Mouse (Mus musculus) heart, adult 8-10 months (tissue): ENCODE measurements at regions not wholly inside any gene's neighbourhood (a gene's known extent, or its start where the extent isn't known, plus 50 kb on each side); places are given as distances from the start of the nearest gene placed in this dataset.

Source experiments
- DNase-seq: peaks from one replicate; pipeline ENCODE4 v3.0.0; 2022; ENCODE audit warnings: low spot score

- DNase-seq: peak; percentile 77
These were observed 166.2 kb upstream of the Nabp1 start for GRCm38 (mm10) chr1:51644399-51644798.

GRCm38 (mm10) chr1:51643640-51644039 is 165.4 kb upstream of the Nabp1 start:
- no peak for DNase-seq

DNA sequence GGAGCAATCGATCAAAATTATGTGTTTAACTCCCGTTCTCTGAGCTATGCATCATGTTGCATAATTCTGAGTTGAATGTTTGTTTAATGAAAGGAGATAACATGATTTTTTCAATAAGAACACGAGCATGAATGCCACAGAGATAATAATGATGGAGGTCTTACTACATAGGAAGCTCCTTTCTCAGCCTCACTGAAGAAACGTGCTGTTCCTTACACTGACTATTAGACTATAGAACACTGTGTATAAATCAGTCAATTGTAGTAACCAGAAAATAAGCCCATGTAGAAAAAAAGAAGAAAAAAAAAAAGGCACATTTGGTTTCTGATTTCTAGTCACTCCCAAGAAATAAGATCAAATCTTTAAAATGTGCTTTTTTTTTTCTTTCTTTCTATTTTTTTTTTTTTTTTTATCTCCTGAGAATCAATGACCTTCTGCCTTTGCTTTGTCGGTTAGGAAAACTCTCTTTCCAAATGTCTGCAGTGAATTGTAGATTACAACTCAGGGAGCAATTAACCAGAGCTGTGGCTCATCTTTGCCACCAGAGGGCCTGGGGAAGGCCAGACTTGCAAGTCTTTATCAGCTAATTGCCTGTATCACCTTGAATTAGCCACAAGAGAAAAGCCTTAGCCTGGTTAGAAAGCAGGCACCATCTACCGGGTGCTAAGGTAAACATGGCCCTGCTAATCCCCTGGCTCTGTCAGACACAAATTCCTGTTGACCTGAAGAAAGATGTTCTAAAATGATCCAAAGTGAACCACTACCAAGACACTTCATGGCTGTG is 160.5 kb upstream of the Nabp1 start:
- no peak for DNase-seq

DNA sequence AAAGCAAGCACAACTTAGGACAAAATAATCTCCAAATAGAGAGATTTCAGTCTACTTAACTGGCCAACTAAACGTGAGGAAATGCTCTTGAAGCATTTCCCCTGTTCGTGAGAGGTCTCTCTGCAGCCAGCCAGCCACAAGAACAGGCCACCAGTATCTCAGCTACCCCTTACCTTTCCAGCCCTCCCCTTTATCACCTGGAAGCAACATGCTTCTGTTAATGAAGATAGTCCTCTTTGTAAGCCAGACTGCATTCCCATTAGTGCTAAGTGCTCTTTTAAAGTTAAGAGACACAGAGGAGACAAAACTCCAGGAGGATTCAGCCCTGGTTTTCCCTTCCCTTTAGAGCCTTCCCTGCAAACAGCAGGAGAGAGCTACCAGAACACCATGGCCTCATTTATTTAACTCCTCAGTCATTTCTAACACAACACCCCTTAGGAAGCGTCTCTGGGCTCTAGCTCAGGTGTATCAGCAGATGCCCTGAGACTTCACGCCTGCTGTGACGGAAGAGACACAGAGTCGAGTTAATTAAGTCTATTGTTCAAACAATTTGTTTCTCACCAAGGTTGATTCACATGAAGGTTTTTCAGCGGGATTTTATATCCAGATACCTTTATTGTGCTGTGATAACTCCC is 157.8 kb upstream of the Nabp1 start:
- DNase-seq: no peak

DNA sequence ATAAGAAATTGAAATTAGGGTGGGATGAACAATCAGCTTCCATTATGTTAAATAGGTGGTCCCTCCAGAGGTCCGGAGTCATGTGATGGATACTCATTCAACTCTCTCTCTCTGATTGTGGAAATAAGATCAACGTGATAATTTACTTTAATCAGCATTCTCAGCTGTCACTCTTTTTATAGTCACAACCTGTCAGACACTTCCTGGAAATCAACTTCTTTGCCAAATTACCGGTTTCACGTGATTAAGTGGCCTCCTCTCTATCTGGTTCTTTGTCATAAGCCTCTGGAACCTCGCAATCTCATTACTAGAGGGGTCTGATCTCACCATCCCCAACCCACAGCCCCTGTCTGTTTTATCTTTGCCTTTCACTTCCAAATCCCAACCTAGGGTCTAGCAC is 155.6 kb upstream of the Nabp1 start:
- no peak for DNase-seq

- no peak for DNase-seq
These were observed 154.6 kb upstream of the Nabp1 start for GRCm38 (mm10) chr1:51632851-51633250.

GRCm38 (mm10) chr1:51629848-51630247 is 151.6 kb upstream of the Nabp1 start:
- DNase-seq: no peak

DNA sequence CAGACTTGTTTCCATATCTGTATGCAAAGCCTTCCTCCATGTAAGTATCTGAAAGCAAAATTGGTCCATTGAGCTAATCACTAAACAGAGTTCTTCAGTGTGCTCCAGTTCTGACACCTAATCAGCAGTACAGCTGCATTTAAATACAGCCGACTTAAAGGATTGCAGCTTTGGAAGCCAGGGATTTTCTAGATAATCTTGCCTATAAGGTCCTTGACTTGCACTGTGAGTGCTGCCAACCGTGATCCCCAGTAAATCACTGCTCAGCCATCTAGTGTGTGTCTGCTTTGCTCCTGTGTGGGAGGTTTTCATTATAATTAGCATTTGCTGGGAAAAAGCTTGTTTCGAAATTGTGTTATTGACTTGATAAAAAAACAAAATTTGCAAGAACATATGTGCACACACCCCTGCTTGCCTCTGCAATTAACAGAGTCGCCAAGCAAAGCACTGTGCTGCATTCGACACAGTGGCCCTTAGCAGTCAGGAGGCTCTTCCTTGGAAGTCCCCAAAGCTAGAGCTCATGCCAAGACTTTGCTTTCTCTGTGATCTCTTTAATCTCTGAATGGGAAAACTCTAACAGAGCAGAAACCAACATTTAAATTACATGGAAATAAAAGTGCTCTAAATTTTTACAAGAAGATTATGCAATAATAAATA is 150.0 kb upstream of the Nabp1 start:
- DNase-seq: no peak

DNA sequence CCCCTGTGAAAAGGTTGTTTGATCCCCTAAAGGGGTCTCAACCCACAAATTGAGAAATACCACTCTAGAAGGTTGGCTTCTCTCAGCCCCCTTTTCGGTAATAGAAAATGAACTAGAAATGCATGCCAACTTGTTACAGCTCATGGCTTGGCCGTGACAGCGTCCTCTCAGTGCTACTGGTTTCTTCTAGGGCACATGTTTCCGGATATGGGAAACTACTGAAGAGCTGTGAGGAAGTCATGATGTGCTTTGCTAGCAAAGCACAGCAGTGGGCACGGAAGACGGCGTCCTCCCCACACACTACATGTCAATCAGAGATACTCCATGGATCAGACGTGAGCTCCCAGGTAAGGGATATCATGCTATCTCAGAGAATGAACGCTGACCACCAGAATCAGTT is 148.1 kb upstream of the Nabp1 start:
- no peak for DNase-seq

DNA sequence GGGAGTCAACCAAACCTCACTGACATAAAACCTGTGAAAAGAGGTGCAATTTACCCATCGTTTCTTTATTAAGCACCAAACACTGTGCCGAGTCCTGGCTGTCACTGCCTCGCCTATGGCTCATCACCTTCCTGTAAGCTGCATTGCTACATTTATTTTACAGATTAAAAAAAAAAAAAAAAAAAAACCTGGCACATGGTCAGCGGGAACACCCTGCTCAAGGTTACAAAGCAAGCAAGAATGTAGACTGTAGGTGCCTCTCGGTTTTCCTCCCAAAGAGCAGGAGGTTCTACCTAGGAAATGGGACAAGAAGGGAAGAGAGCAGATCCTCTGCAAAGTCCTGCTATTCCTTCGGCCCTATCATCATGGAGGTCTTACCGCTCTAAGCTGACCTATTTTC is 146.9 kb upstream of the Nabp1 start:
- DNase-seq: no peak

DNA sequence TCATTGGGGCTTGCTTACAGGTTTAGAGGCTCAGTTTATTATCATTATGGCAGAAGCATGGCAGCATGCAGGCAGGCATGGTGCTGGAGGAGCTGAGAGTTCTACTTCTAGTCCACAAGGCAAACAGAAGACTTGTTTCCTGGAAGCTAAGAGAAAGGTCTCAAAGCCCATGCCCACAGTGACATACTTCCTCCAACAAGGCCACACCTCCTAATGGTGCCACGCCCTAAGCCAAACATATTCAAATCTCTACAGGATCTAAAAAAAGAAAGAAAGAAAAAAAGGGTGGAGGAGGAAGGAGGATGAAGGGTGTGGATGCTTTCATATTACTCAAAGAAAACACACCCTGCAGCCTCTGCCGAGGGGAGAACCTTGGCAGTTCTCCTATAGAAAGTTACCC is 146.3 kb upstream of the Nabp1 start:
- DNase-seq: no peak

DNA sequence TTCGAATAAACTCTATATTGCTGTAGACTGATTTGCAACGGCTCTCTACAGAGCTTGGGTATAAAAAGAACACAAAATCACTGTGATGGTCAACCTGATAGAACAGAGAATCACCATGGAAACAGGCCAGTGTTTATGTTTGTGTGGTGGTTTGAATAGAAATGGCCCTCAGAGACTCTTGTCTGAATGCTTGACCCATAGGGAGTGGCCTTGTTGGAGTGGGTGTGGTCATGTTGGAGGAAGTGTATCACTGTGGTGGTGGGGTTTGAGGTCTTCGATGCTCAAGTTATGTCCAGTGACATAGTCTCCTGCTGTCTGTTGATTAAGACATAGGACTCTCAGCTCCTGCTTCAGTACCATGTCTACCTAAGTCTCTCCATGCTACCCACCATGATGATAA is 144.8 kb upstream of the Nabp1 start:
- no peak for DNase-seq

DNA sequence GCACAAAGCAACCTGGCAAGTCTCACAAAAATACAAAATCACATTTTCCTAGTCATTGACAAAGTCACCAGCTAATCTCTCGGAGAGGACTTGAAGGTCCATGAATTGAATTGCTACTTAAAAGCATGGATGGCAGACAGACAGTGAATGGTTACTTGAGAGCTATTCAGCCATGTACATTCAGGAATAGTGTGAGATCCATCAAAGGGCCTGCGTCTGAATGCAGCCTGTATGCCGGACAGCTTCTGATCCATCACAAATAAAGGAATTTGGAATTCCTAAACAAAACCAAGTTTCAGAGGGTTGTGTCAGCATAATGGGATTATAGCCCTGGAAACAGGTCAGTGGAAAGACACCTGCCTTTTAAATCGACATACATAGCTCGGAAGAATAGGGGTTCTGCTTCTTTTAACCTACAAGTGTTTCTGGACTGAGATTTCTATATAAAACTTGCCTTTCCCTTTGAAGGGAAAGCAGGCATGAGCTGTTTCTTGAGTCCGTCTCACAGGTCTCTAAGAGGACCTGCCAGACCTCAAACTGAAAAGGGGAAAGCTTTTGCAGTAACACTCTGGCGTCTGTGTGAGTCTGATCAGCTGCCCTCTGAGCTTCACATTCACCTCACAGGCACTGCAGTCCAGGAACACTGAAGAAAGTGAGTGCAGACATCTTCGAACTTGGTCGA is 144.1 kb upstream of the Nabp1 start:
- no peak for DNase-seq

DNA sequence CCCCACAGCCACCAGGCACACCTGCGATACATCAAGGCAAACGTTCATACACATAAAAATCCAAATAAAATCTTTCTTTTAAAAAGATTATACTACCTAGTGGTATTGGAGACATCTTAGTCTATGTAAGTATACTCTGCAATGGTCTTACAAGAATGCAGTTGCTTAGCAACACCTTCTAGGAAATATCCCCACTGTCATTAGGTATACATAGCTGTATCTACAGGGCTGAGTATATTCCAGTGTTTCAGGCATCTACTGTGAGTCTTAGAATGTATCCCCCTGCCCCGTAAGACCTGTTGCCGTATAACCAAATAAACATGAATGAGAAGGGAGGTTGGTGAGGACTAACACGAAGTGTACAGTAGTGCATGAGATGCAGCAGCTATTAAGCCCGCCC is 142.8 kb upstream of the Nabp1 start:
- no peak for DNase-seq

DNA sequence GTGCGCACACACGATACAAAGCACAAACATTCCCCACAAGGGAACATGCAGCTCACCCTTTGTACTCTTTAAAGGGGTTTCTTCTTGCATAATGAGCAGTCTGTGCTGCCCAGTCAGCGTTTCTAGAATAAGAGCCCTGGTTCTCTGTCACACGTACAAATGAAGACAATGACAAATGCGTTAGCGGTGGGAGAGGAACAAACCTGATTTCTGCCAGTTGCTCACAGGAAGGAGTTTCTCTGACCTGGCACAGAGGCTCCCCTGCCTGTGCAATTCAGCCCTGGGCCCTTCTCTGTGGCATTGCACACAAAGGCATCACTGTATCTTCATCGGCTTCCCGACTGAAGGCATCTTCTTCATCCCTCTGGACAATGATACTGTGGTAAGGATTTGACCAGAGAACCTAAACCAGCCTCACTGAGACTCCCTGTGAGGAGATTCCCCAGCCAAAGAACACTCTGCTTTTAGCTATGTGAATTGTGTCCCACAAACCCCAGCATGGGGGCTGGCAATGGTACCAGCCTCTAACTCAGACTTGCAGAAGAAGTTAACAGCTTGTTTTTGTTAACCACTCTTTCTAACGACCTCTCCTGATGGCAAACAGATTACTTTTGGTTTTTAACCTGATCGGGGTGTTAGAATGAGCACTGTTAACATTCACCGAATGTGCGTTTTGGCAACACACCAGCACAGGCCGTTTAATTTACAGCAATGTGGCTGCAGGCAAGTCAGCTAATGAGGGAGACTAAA is 139.5 kb upstream of the Nabp1 start:
- DNase-seq: no peak

DNA sequence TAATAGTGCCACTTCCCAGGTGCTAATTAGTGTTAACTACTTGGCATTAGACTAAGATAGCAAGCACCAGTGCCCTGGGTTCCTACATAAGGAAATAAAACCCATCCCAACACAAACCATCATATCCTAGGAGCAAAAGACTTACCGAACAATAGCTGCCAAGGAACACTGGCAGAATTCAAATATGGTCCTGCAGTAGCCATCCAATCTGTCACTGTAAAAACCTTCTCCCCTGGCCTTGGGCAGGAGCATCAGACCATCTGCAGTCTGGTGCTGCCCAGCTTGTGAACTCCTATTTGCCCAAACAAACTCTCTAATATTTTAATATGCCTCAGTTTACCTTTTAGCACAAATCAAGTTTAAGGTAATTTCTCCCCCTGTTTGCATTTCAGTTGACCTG is 137.9 kb upstream of the Nabp1 start:
- DNase-seq: no peak

DNA sequence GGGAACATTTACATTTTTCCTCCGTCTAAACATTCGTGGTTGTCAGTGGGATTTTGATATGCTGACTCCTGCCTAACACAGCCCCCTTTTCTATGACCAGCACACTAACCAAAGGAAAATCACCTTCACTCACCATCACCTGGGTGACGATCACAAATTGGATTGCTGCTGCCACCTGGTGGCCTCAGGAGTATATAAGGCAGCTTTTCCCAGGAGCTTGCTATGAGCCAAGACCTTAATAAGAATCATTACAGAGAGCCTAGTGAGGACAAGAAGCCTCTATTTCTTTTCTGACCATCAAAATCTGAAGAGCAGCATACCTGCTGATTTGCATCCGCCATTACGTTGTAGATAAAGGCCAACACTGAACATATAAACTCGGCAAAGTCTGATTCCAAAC is 137.3 kb upstream of the Nabp1 start:
- DNase-seq: no peak

DNA sequence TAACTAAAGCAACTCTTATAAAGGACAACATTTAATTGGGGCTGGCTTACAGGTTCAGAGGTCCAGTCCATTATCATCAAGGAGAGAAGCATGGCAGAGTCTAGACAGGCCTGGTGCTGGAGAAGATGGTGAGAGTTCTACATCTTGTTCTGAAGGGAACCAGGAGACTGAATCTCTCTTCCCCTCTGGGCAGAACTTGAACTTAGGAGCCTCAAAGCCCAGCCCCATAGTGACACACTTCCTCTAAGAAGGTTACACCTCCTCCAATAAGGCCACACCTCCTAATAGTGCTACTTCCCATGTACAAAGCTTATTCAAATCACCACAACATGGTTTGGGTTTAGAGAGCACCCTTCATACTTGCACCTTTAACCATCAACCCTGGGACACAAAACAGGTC is 136.5 kb upstream of the Nabp1 start:
- no peak for DNase-seq

GRCm38 (mm10) chr1:51609295-51609694 is 131.1 kb upstream of the Nabp1 start:
- DNase-seq: no peak

- no peak for DNase-seq
These were observed 129.2 kb upstream of the Nabp1 start for GRCm38 (mm10) chr1:51607437-51607855.

- DNase-seq: no peak
These were observed 123.8 kb upstream of the Nabp1 start for GRCm38 (mm10) chr1:51602071-51602470.

GRCm38 (mm10) chr1:51600425-51600824 is 122.2 kb upstream of the Nabp1 start:
- DNase-seq: no peak
